Mouse (Mus musculus) lung, postnatal 4 days (tissue): Measurements from ENCODE around the gene Olfr1032.
"Not testable (repeated sequence)": the region's sequence is repeated elsewhere in the genome, so short reads cannot be mapped to it uniquely, and the experiment has no call there.

ENCODE experiments used
- DNase-seq, 2 experiments: peaks; one replicate each; pipeline ENCODE4 v3.0.0; 2021

The Olfr1032 gene

DNA sequence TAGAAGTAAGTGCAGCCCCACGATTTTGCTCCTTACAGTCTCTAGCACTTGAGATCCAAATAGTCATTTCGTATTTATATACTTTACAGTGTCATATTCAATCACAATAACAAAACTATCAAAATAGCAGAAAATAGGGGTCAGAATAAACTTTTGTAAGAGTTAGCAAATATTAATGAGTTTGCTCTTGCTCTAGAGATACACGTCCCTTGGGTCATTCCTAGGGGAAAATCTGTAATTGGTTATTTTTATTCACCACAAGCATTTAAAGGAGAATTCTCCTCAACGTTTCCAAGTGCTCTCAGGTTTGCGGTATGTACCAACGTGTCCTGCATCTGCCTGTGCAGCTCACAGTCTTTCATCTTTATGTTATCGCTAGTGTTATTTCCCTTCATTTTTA lies at the start of gene Olfr1032:
Gene Olfr1032 (plus strand): TSS at position 301 of the 400 bp plus-strand sequence.
- no peak for DNase-seq

DNA sequence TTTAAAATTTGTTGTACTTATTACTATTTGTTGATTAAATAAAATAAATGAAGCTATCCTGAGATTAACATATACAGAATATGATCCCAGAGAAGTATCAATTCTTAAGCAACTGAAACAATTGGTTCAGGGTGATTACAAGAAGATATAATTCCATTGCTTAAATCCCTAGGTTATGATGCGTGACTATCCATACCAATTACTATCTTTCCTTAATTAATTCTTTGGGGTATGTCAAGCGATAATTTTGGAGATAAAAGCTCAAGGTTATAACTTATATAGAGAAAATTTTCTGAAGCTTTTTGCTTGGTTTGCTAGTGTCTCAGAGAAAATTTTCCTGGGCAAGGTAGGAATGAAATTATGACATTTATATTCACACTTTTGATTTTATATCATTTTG lies 31.7 kb upstream of the Olfr1032 start, which contains the start of gene Olfr1029:
Gene Olfr1029 (plus strand): TSS at position 301 of the 400 bp plus-strand sequence.
- no peak for DNase-seq

GRCm38 (mm10) chr2:85978976-85979375 lies 26.4 kb upstream of the Olfr1032 start, which contains the start of gene Olfr1030:
Gene Olfr1030 (plus strand): TSS chr2:85979276.
- DNase-seq = no peak

DNA sequence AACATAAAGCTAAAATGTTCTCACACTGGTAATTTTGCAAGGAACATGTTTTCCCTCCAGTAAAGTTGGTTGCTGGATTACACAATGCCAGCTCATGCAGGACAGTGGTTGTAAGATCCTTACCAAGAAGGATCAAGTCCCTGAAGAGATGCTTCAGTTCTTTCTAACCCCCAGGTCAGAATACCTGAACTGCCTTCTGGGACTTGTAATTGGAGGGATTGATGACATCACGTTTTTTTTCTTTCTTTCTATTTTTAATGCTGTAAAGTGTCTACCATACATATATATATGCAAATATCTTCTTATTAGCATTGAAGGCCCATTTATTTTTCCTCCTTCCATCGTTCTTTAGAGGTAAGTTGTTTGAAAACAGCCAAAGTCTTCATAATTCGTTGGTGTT lies 15.3 kb upstream of the Olfr1032 start, which contains the start of gene Olfr1031:
Gene Olfr1031 (plus strand): TSS at position 301 of the 400 bp plus-strand sequence.
- no peak for DNase-seq

- DNase-seq = not testable (repeated sequence)
Measured at GRCm38 (mm10) chr2:86020406-86020805, 15.1 kb downstream of the Olfr1032 start, which contains the start of gene Olfr1033. Gene Olfr1033 (plus strand): TSS chr2:86020633.

- DNase-seq = not testable (repeated sequence)
Measured at GRCm38 (mm10) chr2:86021518-86021917, 16.2 kb downstream of the Olfr1032 start.

DNA sequence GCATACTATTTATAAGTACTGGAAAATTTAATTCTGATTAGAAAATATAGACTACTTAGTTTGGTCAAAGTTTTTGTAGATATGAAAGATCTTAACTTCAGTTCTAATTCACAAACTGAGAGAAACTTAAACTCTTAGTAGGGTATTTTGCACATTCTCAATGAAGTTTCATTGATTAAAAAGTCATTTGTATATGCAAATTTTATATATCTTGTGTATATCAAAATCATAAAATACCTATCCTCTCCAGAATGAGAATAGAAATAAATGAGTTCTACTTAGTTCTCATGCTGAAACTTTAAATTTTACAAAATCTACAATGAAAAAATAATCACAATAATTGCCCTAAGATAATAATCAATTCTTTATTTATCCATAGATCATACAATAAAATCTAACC lies 40.2 kb downstream of the Olfr1032 start, which contains the start of gene Olfr1034:
Gene Olfr1034 (plus strand): TSS at position 301 of the 400 bp plus-strand sequence.
- no peak for DNase-seq

DNA sequence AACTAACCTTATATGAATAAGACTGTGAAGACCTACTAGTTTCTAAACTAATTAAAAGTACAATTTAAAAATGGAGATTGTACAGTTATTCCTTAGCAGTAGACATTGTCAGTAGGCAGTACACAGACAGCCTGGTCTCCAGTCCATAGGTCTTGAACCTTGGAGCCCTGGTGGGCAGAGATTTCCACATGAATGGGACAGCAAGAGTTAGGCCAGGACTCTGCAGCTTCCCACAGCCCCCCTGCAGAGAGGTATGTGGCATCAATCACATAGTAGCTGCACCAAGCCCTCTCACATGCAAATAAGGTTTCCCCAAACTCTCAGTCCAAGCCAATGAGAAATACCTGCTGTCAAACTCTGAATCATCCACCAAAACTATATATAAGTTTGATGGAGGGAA lies 45.4 kb downstream of the Olfr1032 start:
- not testable (repeated sequence) for DNase-seq
